Mouse (Mus musculus): Measurements from ENCODE around the gene Dapk2. TPM values are rescaled to one million over a fixed set of nuclear protein-coding genes. Genes with fewer than 3 reads are reported as not detected.

The Dapk2 gene
- polyA plus RNA-seq, 1 experiment = not detected

DNA sequence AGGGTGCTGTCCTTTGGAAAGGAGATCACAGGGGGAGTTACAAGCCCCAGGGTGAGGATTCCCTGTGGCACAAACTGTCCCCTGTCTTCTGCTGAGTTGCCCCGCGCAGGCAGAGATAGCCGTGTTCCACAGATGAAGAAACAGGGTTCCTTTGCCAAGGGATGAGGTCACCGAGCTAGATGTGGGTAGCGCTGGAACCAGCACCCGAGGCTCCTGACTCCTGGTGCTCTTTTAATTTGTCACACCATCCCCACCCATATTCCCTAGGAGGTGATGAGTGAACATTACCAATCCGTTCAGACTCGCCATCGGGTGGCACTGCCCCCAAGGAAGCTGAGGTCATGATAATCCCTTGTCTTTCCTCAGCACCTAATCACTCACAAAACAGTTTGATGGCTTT, 5.0 kb downstream of the Dapk2 start:
- Histone ChIP-seq H3K27ac (ENCODE audit: insufficient read depth, low read depth, low read length) (no peak overlapping the region), H3K4me1 (ENCODE audit: control insufficient read depth, insufficient read depth, low read length) (no peaks in the 10 kb centered on the region), H3K4me3 (ENCODE audit: insufficient read depth, low read length) (no peak overlapping the region)
- no peak for TF ChIP-seq CTCF (IDR thresholded peaks at IDR 0.05; ENCODE audit: low read depth, low read length)
- no peak for TF ChIP-seq POLR2A (IDR thresholded peaks at IDR 0.05; ENCODE audit: borderline replicate concordance, low read depth, low read length)

DNA sequence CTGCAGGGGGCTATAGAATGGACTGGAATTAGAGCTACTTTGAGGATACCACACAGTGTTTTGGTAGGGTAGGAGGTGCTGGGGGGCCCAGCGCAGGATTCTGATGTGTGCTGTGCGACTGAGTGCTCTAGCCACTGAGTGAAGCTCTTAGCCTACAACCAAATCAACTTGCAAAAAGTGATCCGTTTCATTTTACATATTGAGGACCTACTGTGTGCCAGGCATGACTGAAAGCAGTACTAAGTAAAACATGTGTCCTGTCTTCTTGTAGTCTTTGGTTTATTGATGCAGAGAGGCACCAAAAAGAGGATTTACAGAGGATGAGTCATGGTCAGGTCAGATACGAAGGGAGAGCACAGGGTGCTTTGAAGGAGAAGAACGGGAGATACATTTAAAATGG, 9.2 kb downstream of the Dapk2 start:
- H3K4me1 ChIP-seq (ENCODE audit: control insufficient read depth, insufficient read depth, low read length) = no peaks in the 10 kb centered on the region
- TF ChIP-seq CTCF (IDR thresholded peaks at IDR 0.05; ENCODE audit: low read depth, low read length) = no peak
- no peak for TF ChIP-seq POLR2A (IDR thresholded peaks at IDR 0.05; ENCODE audit: borderline replicate concordance, low read depth, low read length)

DNA sequence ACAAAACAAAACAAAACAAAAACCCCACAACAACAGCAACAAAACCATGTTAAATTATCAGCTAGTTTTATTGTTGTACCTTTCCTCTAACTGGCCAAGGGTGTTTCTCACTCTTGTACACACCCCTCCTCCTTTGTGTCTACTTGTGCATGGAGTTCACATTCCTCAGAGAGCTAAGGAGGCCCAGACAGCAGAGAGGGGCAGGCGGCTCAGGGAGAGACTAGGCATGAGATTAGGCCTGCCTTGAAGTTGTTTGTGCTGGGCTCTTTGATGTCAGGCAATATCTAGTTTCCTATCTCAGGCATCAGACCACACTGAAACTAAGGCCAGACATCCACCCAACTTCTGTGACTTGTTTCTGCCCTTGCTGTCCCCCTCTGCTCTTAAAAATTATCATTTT, 10.2 kb downstream of the Dapk2 start:
- TF ChIP-seq POLR2A (IDR thresholded peaks at IDR 0.05; ENCODE audit: borderline replicate concordance, low read depth, low read length) (no peak), CTCF (IDR thresholded peaks at IDR 0.05; ENCODE audit: low read depth, low read length) (no peak)
- no peaks in the 10 kb centered on the region for H3K4me1 ChIP-seq (ENCODE audit: control insufficient read depth, insufficient read depth, low read length)
- no peak overlapping the region for H3K4me3 ChIP-seq (ENCODE audit: insufficient read depth, low read length)
- no peak overlapping the region for H3K27ac ChIP-seq (ENCODE audit: insufficient read depth, low read depth, low read length)

More for the DNA sequence above, 9.2 kb downstream of the Dapk2 start:
- Histone ChIP-seq H3K27ac (ENCODE audit: insufficient read depth, low read depth, low read length) (no peak overlapping the region), H3K4me3 (ENCODE audit: insufficient read depth, low read length) (no peak overlapping the region)

DNA sequence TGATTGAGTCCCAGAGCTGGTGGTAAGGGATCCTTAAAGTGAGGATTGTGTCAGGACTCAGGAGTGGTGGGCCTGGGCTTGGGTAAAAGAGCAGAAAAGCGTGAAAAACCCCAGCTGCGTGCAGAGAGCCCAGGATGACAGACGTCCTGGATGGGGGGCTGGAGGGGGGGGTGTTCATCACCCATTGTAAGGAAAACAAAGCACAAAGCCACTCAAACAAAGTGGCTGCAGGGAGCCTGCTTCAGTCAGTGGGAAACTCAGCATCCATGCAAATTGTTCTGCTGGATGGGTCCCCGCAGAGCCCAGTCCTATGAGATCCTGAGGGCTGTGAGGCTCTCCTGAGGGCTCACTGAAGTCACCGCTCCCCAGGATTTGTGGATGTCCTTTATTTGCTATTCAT, 12.5 kb downstream of the Dapk2 start:
- H3K4me3 ChIP-seq (ENCODE audit: insufficient read depth, low read length) = no peak overlapping the region
- TF ChIP-seq POLR2A (IDR thresholded peaks at IDR 0.05; ENCODE audit: borderline replicate concordance, low read depth, low read length) (no peak), CTCF (IDR thresholded peaks at IDR 0.05; ENCODE audit: low read depth, low read length) (no peak)
- no peak overlapping the region for H3K27ac ChIP-seq (ENCODE audit: insufficient read depth, low read depth, low read length)
- no peaks in the 10 kb centered on the region for H3K4me1 ChIP-seq (ENCODE audit: control insufficient read depth, insufficient read depth, low read length)

DNA sequence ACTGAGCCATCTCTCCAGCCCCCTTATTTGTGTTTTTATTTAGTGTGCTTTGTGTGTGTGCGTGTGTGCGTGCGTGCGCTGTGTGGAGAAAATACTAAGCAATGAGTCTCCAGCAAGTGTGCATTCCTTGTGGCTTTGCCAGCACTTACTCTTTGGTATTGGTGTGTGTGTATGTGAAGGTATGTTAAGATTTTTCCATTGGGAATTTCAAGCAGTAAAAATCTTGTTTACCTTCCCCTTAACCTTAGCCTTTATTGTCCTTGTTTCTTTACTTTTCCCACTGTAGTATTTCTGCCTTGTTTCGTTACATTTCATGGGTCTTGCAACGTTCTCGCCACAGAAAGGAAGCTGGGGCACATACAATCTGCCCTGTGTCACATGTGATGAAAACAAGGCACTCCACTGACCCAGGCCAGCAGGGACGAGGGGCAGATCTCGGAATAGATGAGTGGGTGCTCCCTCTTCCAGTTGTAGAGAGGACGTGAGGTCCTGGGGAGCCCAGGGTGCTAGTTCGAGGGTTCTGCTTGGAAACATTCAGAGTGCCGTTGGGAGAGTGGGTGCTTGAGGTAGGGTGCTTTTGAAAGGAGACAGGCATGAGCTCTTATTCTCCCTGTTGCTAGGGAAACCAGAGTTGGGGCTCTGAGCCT, 13.4 kb downstream of the Dapk2 start:
- H3K4me3 ChIP-seq (ENCODE audit: insufficient read depth, low read length) = no peak overlapping the region
- no peak for TF ChIP-seq POLR2A (IDR thresholded peaks at IDR 0.05; ENCODE audit: borderline replicate concordance, low read depth, low read length)
- no peak for TF ChIP-seq CTCF (IDR thresholded peaks at IDR 0.05; ENCODE audit: low read depth, low read length)
- H3K27ac ChIP-seq (ENCODE audit: insufficient read depth, low read depth, low read length) = no peak overlapping the region
- no peaks in the 10 kb centered on the region for H3K4me1 ChIP-seq (ENCODE audit: control insufficient read depth, insufficient read depth, low read length)

DNA sequence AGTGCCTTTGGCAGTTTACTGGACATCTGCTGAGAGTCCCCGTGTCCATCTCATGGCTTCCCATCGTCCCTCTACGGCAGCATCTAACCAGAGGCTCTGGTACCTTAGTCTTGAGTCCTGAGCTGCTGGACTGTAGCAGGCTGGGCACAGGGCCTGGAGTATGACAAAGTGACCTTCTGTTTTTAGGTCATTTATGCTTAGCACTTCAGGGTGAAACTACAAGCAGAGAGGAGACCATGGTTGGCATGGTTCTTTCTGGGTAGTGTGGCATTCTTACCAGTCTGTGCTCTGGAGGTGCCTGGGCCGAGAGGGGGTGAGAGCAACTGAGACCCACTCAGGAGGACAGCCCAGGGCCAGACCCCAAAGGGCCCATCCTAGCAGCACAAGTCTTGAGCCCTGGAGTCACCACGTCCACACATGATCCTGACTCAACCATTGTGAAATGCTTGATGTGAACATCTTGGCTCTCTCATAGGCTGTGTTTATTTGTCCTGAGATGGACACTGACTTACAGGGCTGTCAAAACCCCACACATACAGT, 15.4 kb downstream of the Dapk2 start:
- Histone ChIP-seq H3K4me1 (ENCODE audit: control insufficient read depth, insufficient read depth, low read length) (no peaks in the 10 kb centered on the region), H3K27ac (ENCODE audit: insufficient read depth, low read depth, low read length) (no peak overlapping the region), H3K4me3 (ENCODE audit: insufficient read depth, low read length) (no peak overlapping the region)
- TF ChIP-seq CTCF (IDR thresholded peaks at IDR 0.05; ENCODE audit: low read depth, low read length) (no peak), POLR2A (IDR thresholded peaks at IDR 0.05; ENCODE audit: borderline replicate concordance, low read depth, low read length) (no peak)

DNA sequence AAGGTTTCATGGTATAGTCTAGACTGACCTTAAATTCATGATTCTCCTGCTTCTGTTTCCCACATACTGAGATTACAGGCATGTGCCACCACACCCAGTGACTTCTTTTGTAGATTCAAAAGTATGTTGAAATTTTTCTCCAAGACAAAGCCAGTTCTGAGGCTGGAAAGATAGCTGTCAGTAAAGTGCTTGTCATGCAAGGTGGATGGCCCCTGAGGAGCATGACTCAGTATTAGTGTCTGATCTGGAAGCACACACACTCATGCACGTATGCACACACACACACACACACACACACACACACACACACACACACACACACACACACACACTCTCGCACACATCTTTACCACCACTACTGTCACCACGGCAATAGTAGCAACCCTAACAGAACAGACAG, 17.0 kb downstream of the Dapk2 start:
- Histone ChIP-seq H3K4me3 (ENCODE audit: insufficient read depth, low read length) (no peak overlapping the region), H3K27ac (ENCODE audit: insufficient read depth, low read depth, low read length) (no peak overlapping the region), H3K4me1 (ENCODE audit: control insufficient read depth, insufficient read depth, low read length) (no peaks in the 10 kb centered on the region)
- no peak for TF ChIP-seq POLR2A (IDR thresholded peaks at IDR 0.05; ENCODE audit: borderline replicate concordance, low read depth, low read length)
- TF ChIP-seq CTCF (IDR thresholded peaks at IDR 0.05; ENCODE audit: low read depth, low read length) = no peak

DNA sequence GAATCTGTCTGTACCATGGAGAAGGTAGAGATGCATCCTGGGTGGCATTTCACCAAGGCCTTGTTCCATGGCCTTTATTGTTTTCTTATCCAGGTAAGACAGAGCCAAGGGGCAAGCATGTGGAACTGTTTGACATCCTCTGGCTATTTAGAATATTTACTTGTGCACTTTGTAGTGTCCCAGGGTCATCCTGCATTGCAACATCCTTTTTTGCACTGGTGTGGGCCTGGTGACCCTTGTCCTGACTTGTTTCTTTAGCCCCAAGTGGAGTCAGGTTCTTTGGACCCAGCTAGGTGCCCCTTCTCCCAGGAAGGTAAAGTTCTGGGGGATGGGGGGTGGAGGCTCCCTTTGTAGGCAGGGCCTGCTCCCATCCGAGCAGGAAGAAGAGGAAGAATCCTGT, 20.0 kb downstream of the Dapk2 start:
- no peak for TF ChIP-seq POLR2A (IDR thresholded peaks at IDR 0.05; ENCODE audit: borderline replicate concordance, low read depth, low read length)

DNA sequence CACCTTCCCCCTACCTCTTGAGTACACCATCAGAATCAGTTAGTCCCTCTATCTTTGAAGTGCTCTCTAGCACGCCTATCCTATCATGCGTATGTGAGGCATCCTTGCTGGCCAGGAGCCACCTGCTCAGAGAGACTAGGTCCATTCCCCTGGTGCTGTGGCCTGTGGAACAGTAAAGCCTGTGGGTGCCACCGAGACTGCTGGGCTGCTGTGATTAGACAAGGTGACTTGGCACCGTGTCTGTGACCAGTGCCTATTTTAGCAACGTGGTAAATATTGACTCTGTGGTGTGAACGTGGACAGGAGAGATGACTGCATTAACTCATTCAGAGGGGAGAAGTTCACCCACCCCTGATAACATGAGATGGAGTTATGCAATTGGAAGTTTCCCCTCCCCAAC, 21.8 kb downstream of the Dapk2 start:
- Histone ChIP-seq H3K27ac (ENCODE audit: insufficient read depth, low read depth, low read length) (no peak overlapping the region), H3K4me1 (ENCODE audit: control insufficient read depth, insufficient read depth, low read length) (no peaks in the 10 kb centered on the region), H3K4me3 (ENCODE audit: insufficient read depth, low read length) (no peak overlapping the region)
- TF ChIP-seq CTCF (IDR thresholded peaks at IDR 0.05; ENCODE audit: low read depth, low read length) = no peak
- TF ChIP-seq POLR2A (IDR thresholded peaks at IDR 0.05; ENCODE audit: borderline replicate concordance, low read depth, low read length) = no peak

More for the DNA sequence above, 20.0 kb downstream of the Dapk2 start:
- no peak overlapping the region for H3K4me3 ChIP-seq (ENCODE audit: insufficient read depth, low read length)
- H3K4me1 ChIP-seq (ENCODE audit: control insufficient read depth, insufficient read depth, low read length) = no peaks in the 10 kb centered on the region
- no peak overlapping the region for H3K27ac ChIP-seq (ENCODE audit: insufficient read depth, low read depth, low read length)

DNA sequence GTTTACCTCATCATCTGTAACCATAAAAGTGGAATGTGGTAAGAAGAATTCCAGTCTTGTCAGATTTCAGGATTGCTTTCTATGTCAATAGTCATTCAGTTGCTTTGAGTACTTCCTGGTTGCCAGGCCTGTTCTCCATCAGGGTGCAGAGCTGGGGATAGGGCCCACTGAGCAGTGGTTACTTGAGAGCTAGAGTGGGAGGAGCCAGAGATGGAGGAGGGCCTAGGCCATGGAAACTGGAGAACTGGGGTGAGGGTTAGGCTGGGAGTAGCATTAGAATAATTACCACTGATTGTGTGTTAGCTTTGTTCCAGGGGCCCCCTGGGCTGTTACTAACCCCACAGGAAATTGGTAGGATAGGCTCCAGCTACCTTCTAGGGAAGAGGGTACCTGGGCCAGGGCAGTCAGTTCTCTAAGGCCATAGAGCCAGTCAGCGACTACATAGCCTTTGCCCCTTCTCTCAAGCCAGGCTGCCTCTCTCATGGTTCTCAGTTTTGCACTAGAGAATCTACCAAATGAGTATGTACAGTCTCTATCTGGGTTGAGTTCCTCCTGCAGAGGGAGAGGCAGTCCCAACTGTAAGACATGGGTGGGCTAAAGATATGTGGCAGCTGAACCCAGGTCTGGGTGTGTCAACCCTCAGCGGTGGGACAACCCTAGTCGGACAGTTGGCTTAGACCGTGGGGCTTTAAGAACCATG, 23.3 kb downstream of the Dapk2 start:
- TF ChIP-seq POLR2A (IDR thresholded peaks at IDR 0.05; ENCODE audit: borderline replicate concordance, low read depth, low read length) (no peak), CTCF (IDR thresholded peaks at IDR 0.05; ENCODE audit: low read depth, low read length) (no peak)
- Histone ChIP-seq H3K27ac (ENCODE audit: insufficient read depth, low read depth, low read length) (no peak overlapping the region), H3K4me1 (ENCODE audit: control insufficient read depth, insufficient read depth, low read length) (no peaks in the 10 kb centered on the region), H3K4me3 (ENCODE audit: insufficient read depth, low read length) (no peak overlapping the region)
